Mouse (Mus musculus) ES-E14 (cell line): ENCODE measurements around the gene Dok4. TPM values are rescaled to one million over a fixed set of nuclear protein-coding genes. Genes with fewer than 3 reads are reported as not detected.

Source experiments
- DNase-seq: peaks from one replicate; pipeline ENCODE4 v3.0.0-alpha.2; 2013; ENCODE audit warnings: low read depth, low spot score
- H3K27ac ChIP-seq: 2 replicates; pipeline ENCODE4 v1.5.1; 2012; ENCODE audit warnings: low read depth, mild to moderate bottlenecking, low read length, moderate library complexity, mixed read lengths; ENCODE audit not compliant: poor library complexity, insufficient read depth, severe bottlenecking
- H3K36me3 ChIP-seq: 2 replicates; pipeline ENCODE4 v1.6.1; 2012; ENCODE audit warnings: mild to moderate bottlenecking, low read length, moderate library complexity, mixed read lengths; ENCODE audit not compliant: control insufficient read depth, poor library complexity, insufficient read depth, severe bottlenecking
- H3K4me1 ChIP-seq, 2 experiments: fragments of 150-350 bp in 1 of 2; sonication (generic) in 1 of 2; 2 replicates each; pipeline ENCODE4 v1.6.1; 2012; ENCODE audit warnings: low read length in 2 of 2, mild to moderate bottlenecking in 1 of 2, mixed read lengths in 1 of 2; ENCODE audit not compliant: control insufficient read depth in 2 of 2, insufficient read depth in 2 of 2, poor library complexity in 1 of 2
- H3K4me3 ChIP-seq, 2 experiments: fragments of 150-350 bp in 1 of 2; sonication (generic) in 1 of 2; 2 replicates each; pipeline ENCODE4 v1.5.1; 2012; ENCODE audit warnings: low read length in 2 of 2, low read depth in 1 of 2, mild to moderate bottlenecking in 1 of 2, mixed read lengths in 1 of 2; ENCODE audit not compliant: insufficient read depth in 1 of 2, poor library complexity in 1 of 2, severe bottlenecking in 1 of 2
- H3K9ac ChIP-seq: 2 replicates; pipeline ENCODE4 v1.6.1; 2012; ENCODE audit warnings: low read depth, mild to moderate bottlenecking, low read length, mixed read lengths; ENCODE audit not compliant: poor library complexity, insufficient read depth, severe bottlenecking
- H3K9me3 ChIP-seq: fragments of 150-350 bp; sonication (generic); 2 replicates; pipeline ENCODE4 v1.6.1; 2012; ENCODE audit warnings: low read depth, mild to moderate bottlenecking, low read length; ENCODE audit not compliant: control insufficient read depth, insufficient read depth
- CHD2 ChIP-seq: IDR thresholded peaks from 2 replicates; pipeline ENCODE4 v1.6.1; 2014; ENCODE audit warnings: mild to moderate bottlenecking, low read depth, low read length, inconsistent platforms
- HCFC1 ChIP-seq: IDR thresholded peaks from 2 replicates; pipeline ENCODE4 v1.6.1; 2012; ENCODE audit warnings: low read length, inconsistent platforms, borderline replicate concordance; ENCODE audit not compliant: insufficient read depth
- MAFK ChIP-seq: IDR thresholded peaks from 2 replicates; pipeline ENCODE4 v1.6.1; 2014; ENCODE audit warnings: mild to moderate bottlenecking, low read depth, low read length, inconsistent platforms; ENCODE audit not compliant: insufficient read depth
- ZC3H11A ChIP-seq: IDR thresholded peaks from 2 replicates; pipeline ENCODE4 v1.6.1; 2012; ENCODE audit warnings: low read depth, mild to moderate bottlenecking, inconsistent platforms, low read length, borderline replicate concordance
- ZNF384 ChIP-seq: IDR thresholded peaks from 2 replicates; pipeline ENCODE4 v1.6.1; 2012; ENCODE audit warnings: low read depth, low read length, inconsistent platforms
- in situ Hi-C, 2 experiments: fragments of 600-800 bp; cut with MboI; formaldehyde crosslinking; loops; one replicate each; pipeline ENCODE4 v1.15.1; 2025; ENCODE audit warnings: low sequenced_read_pairs in 2 of 2, inconsistent platforms in 1 of 2; ENCODE audit not compliant: unreplicated experiment in 2 of 2
- total RNA-seq: library from RNA; depleted of rRNA; stranded (reverse); fragments of 300-350 nt; gene quantifications from 2 replicates; pipeline ENCODE4 v1.2.3, GENCODE M21; 2012; rRNA removed

The Dok4 gene
- total RNA-seq, 1 experiment = 4.9 TPM

DNA sequence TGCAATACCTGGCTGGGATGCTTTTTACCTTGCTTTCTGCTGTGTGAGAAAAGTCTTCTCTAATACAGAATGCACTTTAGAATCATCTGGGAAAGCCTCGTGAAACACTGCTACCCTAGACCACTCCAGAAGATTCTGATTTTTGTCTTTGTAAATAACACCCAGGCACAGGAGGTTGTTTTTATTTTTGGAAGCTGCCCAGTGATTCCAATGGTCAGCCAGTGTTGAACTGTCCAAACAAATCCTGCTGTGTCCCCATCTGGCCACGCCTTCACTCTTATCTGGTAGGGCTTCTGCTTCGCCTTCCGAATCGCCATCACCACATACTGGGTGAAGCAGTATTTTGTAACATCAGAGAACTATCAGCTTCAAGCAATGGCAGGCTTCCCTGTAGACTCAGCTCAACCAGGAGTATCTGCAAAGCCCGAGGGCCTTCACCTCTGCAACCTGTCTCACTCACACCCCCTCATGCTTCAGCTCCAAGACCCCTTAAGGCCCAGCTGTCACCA is 56.4 kb downstream of the Dok4 start:
- no peak for DNase-seq
- TF ChIP-seq ZC3H11A = no peak
- no peak for TF ChIP-seq HCFC1
- TF ChIP-seq ZNF384 = no peak
- TF ChIP-seq MAFK = no peak
- TF ChIP-seq CHD2 = no peak
- H3K27ac ChIP-seq = no peak overlapping the region
- H3K9me3 ChIP-seq = no peaks in the 10 kb centered on the region
- peaks cover 33% of the 10 kb centered on the region for H3K36me3 ChIP-seq
- peaks cover 0 to 10% of the 10 kb centered on the region in 2 experiments; a peak in 1 of 4 replicates for H3K4me1 ChIP-seq
- in situ Hi-C loops = no loop called here
- H3K9ac ChIP-seq = no peak overlapping the region
- H3K4me3 ChIP-seq = no peak overlapping the region

GRCm38 (mm10) chr8:94817933-94818332 is 58.2 kb downstream of the Dok4 start:
- no peak for DNase-seq

GRCm38 (mm10) chr8:94814556-94814955 is 61.6 kb downstream of the Dok4 start:
- Histone ChIP-seq H3K9ac (no peak overlapping the region), H3K36me3 (no peaks in the 10 kb centered on the region), H3K27ac (no peak overlapping the region), H3K4me1 (no peaks in the 10 kb centered on the region), H3K4me3 (no peak overlapping the region), H3K9me3 (no peaks in the 10 kb centered on the region)
- in situ Hi-C loops = no loop called here
- DNase-seq = no peak
- TF ChIP-seq HCFC1 (no peak), ZNF384 (peak; percentile 76), ZC3H11A (no peak), CHD2 (no peak), MAFK (no peak)

More at GRCm38 (mm10) chr8:94817933-94818332, 58.2 kb downstream of the Dok4 start:
- Histone ChIP-seq H3K4me1 (peaks cover 0 to 5% of the 10 kb centered on the region in 2 experiments; a peak in 1 of 4 replicates), H3K36me3 (peaks cover 19% of the 10 kb centered on the region), H3K9ac (no peak overlapping the region), H3K9me3 (no peaks in the 10 kb centered on the region), H3K27ac (no peak overlapping the region), H3K4me3 (no peak overlapping the region)
- in situ Hi-C loops = no loop called here
- no peak for TF ChIP-seq ZC3H11A
- TF ChIP-seq MAFK = no peak
- TF ChIP-seq HCFC1 = no peak
- no peak for TF ChIP-seq ZNF384
- TF ChIP-seq CHD2 = no peak

Other genes with a start within 250 kb of the Dok4 start
- gene Arl2bp, start 209.7 kb downstream of the Dok4 start, total RNA-seq = 17.7 and 29.9 TPM in 2 replicates
- 7.8 and 10.3 TPM in 2 replicates for gene Pllp, start 180.1 kb downstream of the Dok4 start, total RNA-seq
- 0.48 and 6.1 TPM in 2 replicates for gene Ccl22, start 130.7 kb downstream of the Dok4 start, total RNA-seq
- gene Cx3cl1, start 104.3 kb downstream of the Dok4 start, total RNA-seq = 5.3 and 8.0 TPM in 2 replicates
- 1.3 and 5.1 TPM in 2 replicates for gene Ccl17, start 65.9 kb downstream of the Dok4 start, total RNA-seq
- gene Coq9, start 38.0 kb downstream of the Dok4 start, total RNA-seq = 42.9 and 47.1 TPM in 2 replicates
- gene Ciapin1, start 38.0 kb downstream of the Dok4 start, total RNA-seq = 98.5 and 134 TPM in 2 replicates
- gene Polr2c, start 18.9 kb downstream of the Dok4 start, total RNA-seq = 88.7 and 119 TPM in 2 replicates
- gene Ccdc102a, start 41.8 kb upstream of the Dok4 start, total RNA-seq = 10.7 and 11.0 TPM in 2 replicates
- 1.1 and 2.2 TPM in 2 replicates for gene Adgrg5, start 47.4 kb upstream of the Dok4 start, total RNA-seq
- 5.4 and 5.7 TPM in 2 replicates for gene Adgrg1, start 98.4 kb upstream of the Dok4 start, total RNA-seq
- gene Adgrg3, start 141.4 kb upstream of the Dok4 start, total RNA-seq = 0.36 TPM in 1 of 2 replicates, not detected in the other
- gene Drc7, start 178.8 kb upstream of the Dok4 start, total RNA-seq = 0.94 and 1.1 TPM in 2 replicates
- 23.5 and 31.2 TPM in 2 replicates for gene Katnb1, start 204.9 kb upstream of the Dok4 start, total RNA-seq